Mouse (Mus musculus): ENCODE results near the gene Mbl2. TPM values are rescaled to one million over a fixed set of nuclear protein-coding genes. Genes with fewer than 3 reads are reported as not detected.
A peak's percentile ranks its signal among the peaks of the same experiment; 100 is the strongest.
"Not testable (repeated sequence)": the region's sequence is repeated elsewhere in the genome, so short reads cannot be mapped to it uniquely, and the experiment has no call there.

Gene Mbl2
- not detected in 2 replicates for polyA plus RNA-seq (2014; fragmentation: Nextera tagmentation; extraction: Ambion mirVana)

DNA sequence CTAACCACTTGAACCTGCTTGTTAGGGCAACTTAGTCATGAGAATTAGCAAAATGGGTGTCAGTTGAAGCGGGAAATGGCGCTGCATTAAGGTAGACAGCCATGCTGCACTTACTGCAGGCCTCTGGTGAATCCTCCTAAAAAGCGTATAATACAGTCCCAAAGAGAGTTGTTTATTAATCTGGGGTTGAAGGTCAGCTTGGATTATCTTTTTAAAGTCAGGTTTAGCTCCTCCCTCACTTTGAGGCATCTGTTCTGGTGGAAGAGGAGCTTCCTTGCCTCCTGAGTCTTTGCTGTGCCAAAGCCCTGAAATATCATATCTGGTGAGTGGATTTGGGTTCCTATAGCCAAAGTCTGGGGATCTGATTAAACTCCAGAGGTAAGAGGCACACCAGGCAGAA, at the start of gene Mbl2:
Gene Mbl2 (plus strand): TSS at position 252 of the 400 bp plus-strand sequence.
- Histone ChIP-seq H3K9ac (replicated peaks; ENCODE audit: low read length) (no peak within 1 kb of the TSS), H3K4me3 (replicated peaks; ENCODE audit: low read depth, low read length) (no peak within 1 kb of the TSS), H3K9me3 (ENCODE audit: control insufficient read depth, low read length) (no peaks in the 10 kb centered on the region), H3K4me2 (ENCODE audit: low read length) (no peak within 1 kb of the TSS), H3K27ac (replicated peaks; ENCODE audit: low read depth, low read length) (no peak within 1 kb of the TSS), H3K27me3 (ENCODE audit: control insufficient read depth, insufficient read depth, low read length) (no peaks in the 10 kb centered on the region), H3K36me3 (ENCODE audit: control insufficient read depth, insufficient read depth, low read length) (no peaks in the 10 kb centered on the region), H3K4me1 (ENCODE audit: control insufficient read depth, insufficient read depth, low read length) (no peaks in the 10 kb centered on the region)
- no peak for ATAC-seq (ENCODE audit: low FRiP score, low TSS enrichment)
- DNase-seq = no peak
- WGBS = 90% methylated on average over 3 of the region's 3 CpGs

DNA sequence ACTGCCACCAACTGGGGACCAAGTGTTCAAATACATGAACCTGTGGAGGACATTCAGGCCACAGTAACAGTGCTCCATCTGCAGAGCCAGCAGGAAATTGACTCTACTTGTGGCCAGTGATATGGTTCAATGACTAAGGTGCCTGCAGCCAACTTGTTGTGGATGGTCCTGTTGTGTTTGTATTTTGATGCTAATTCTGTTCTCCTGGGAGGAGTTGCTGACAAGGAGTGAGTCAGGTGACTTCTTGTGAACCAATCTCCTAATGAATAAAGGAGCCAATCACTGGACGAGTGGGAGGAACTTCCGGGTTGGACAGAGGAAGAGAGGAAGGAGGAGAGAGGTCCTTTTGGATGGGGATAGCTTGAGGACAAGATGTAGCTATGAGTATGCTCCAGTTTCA, 47.2 kb upstream of the Mbl2 start:
- ATAC-seq (ENCODE audit: low FRiP score, low TSS enrichment) = no peak
- no peak for DNase-seq
- H3K27ac ChIP-seq (replicated peaks; ENCODE audit: low read depth, low read length) = no peak overlapping the region
- no peaks in the 10 kb centered on the region for H3K27me3 ChIP-seq (ENCODE audit: control insufficient read depth, insufficient read depth, low read length)
- H3K9ac ChIP-seq (replicated peaks; ENCODE audit: low read length) = no peak overlapping the region
- no peaks in the 10 kb centered on the region for H3K4me1 ChIP-seq (ENCODE audit: control insufficient read depth, insufficient read depth, low read length)
- H3K36me3 ChIP-seq (ENCODE audit: control insufficient read depth, insufficient read depth, low read length) = no peaks in the 10 kb centered on the region
- peaks cover 11% of the 10 kb centered on the region; the same call in 1 of the 2 replicates for H3K9me3 ChIP-seq (ENCODE audit: control insufficient read depth, low read length)
- WGBS = 88% methylated on average over 2 of the region's 2 CpGs
- H3K4me2 ChIP-seq (ENCODE audit: low read length) = no peak overlapping the region
- no peak overlapping the region for H3K4me3 ChIP-seq (replicated peaks; ENCODE audit: low read depth, low read length)

DNA sequence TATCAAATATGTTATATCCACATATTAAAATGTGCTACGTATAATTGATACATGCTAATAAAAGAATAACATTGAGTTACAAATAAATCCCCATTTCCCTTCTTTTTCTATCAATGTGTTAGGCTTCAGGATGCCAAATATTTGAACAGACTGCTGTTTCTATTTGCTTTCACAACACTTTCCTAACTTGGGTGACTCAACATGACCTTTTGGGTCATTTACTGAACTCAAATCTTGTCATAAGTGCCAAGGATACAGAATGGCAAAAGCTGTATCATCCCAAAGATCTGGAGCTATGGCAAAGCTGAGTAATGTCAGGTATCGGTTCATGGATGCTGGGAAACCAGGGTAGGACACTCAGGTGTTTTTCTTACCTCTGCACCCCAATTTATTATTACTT, 45.5 kb upstream of the Mbl2 start:
- H3K27me3 ChIP-seq (ENCODE audit: control insufficient read depth, insufficient read depth, low read length) = no peaks in the 10 kb centered on the region
- DNase-seq = no peak
- H3K27ac ChIP-seq (replicated peaks; ENCODE audit: low read depth, low read length) = no peak overlapping the region
- WGBS = 94% methylated on average over 2 of the region's 2 CpGs
- no peaks in the 10 kb centered on the region for H3K36me3 ChIP-seq (ENCODE audit: control insufficient read depth, insufficient read depth, low read length)
- H3K4me3 ChIP-seq (replicated peaks; ENCODE audit: low read depth, low read length) = no peak overlapping the region
- H3K4me2 ChIP-seq (ENCODE audit: low read length) = no peak overlapping the region
- no peak overlapping the region for H3K9ac ChIP-seq (replicated peaks; ENCODE audit: low read length)
- ATAC-seq (ENCODE audit: low FRiP score, low TSS enrichment) = no peak
- peaks cover 11% of the 10 kb centered on the region; the same call in 1 of the 2 replicates for H3K9me3 ChIP-seq (ENCODE audit: control insufficient read depth, low read length)
- H3K4me1 ChIP-seq (ENCODE audit: control insufficient read depth, insufficient read depth, low read length) = no peaks in the 10 kb centered on the region

DNA sequence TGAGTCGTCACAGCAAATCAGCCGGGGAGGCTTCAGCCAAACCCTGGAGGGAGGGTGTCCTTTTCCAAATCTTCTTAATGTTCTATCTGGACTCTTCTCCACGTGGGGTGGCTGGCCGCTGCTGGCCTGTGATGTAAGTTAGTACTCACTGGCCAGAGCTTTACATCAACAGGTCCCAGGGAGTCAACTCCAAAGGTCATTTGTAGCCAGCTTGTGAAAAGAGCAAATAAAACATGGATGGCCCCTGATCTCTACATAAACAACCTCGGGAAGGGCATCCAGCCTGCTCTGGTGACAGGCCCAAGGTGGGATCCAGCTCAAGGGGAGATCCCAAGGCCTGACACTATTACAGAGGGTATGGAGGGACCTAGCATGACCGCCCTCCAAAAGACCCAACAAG, 37.7 kb upstream of the Mbl2 start:
- H3K27me3 ChIP-seq (ENCODE audit: control insufficient read depth, insufficient read depth, low read length) = no peaks in the 10 kb centered on the region
- no peaks in the 10 kb centered on the region for H3K4me1 ChIP-seq (ENCODE audit: control insufficient read depth, insufficient read depth, low read length)
- WGBS = 87% methylated on average over 6 of the region's 6 CpGs
- H3K36me3 ChIP-seq (ENCODE audit: control insufficient read depth, insufficient read depth, low read length) = no peaks in the 10 kb centered on the region
- DNase-seq (no peak), ATAC-seq (ENCODE audit: low FRiP score, low TSS enrichment) (no peak)
- no peak overlapping the region for H3K4me3 ChIP-seq (replicated peaks; ENCODE audit: low read depth, low read length)
- H3K4me2 ChIP-seq (ENCODE audit: low read length) = no peak overlapping the region
- H3K9me3 ChIP-seq (ENCODE audit: control insufficient read depth, low read length) = no peaks in the 10 kb centered on the region
- no peak overlapping the region for H3K9ac ChIP-seq (replicated peaks; ENCODE audit: low read length)
- no peak overlapping the region for H3K27ac ChIP-seq (replicated peaks; ENCODE audit: low read depth, low read length)

DNA sequence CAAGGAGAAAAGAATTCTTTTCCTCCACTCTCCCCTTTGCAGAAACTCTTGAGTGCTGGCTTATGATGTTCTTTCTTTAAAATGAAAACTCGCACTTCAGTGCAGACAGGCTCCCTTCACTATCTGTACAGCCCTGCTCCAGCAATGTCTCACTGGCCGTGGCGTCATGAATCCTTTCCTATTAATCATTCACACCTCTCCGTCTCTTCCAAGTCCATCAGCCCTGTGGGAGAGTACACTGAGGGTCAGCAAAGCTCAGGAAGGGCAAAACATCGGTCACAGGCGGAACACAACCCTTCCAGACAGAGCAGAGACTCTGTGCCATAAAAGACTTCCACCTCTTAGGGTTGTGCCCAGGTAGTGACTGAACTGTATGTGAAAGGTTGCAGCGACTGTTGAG, 30.6 kb upstream of the Mbl2 start:
- no peak overlapping the region for H3K4me2 ChIP-seq (ENCODE audit: low read length)
- no peak overlapping the region for H3K4me3 ChIP-seq (replicated peaks; ENCODE audit: low read depth, low read length)
- H3K27ac ChIP-seq (replicated peaks; ENCODE audit: low read depth, low read length) = no peak overlapping the region
- H3K27me3 ChIP-seq (ENCODE audit: control insufficient read depth, insufficient read depth, low read length) = no peaks in the 10 kb centered on the region
- ATAC-seq (ENCODE audit: low FRiP score, low TSS enrichment) (no peak), DNase-seq (no peak)
- H3K36me3 ChIP-seq (ENCODE audit: control insufficient read depth, insufficient read depth, low read length) = no peaks in the 10 kb centered on the region
- no peaks in the 10 kb centered on the region for H3K4me1 ChIP-seq (ENCODE audit: control insufficient read depth, insufficient read depth, low read length)
- no peaks in the 10 kb centered on the region for H3K9me3 ChIP-seq (ENCODE audit: control insufficient read depth, low read length)
- 91% methylated on average over 7 of the region's 7 CpGs for WGBS
- H3K9ac ChIP-seq (replicated peaks; ENCODE audit: low read length) = no peak overlapping the region

DNA sequence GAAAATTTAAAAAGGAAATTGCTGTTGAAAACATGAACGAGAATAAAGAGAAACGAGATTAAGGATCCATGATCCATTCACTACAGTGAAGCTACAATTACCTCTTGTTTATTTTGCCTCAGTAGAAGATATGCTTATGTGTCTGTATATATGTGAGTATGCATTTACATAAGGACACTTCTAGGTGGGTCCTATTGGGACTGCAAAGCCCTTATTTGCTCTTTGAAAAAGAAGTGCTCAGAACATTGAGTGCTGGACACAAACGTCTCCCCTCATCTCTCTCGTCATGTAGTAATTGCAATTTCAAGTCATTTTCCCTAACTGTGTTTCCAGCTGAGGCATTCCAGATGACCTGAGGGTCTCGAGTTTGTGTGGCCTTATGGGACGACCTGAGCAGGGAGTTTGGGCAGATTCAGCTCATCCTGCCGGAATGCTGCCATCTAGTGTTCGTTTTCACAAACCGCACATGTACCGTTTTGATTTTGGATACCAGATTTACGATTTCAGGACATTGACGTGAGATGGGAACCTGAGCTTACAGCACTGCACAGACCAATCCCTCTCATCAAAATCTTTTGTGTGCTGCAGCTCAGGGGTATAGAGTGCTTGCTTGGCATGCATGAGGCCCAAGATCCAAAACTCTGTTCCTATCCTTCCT, 27.5 kb upstream of the Mbl2 start:
- ATAC-seq (ENCODE audit: low FRiP score, low TSS enrichment) = no peak
- WGBS = 20% methylated on average over 12 of the region's 12 CpGs
- H3K4me1 ChIP-seq (ENCODE audit: control insufficient read depth, insufficient read depth, low read length) = no peaks in the 10 kb centered on the region
- H3K9ac ChIP-seq (replicated peaks; ENCODE audit: low read length) = no peak overlapping the region
- H3K27ac ChIP-seq (replicated peaks; ENCODE audit: low read depth, low read length) = no peak overlapping the region
- DNase-seq = peak; percentile 89
- H3K4me3 ChIP-seq (replicated peaks; ENCODE audit: low read depth, low read length) = no peak overlapping the region
- no peaks in the 10 kb centered on the region for H3K9me3 ChIP-seq (ENCODE audit: control insufficient read depth, low read length)
- no peaks in the 10 kb centered on the region for H3K36me3 ChIP-seq (ENCODE audit: control insufficient read depth, insufficient read depth, low read length)
- H3K27me3 ChIP-seq (ENCODE audit: control insufficient read depth, insufficient read depth, low read length) = no peaks in the 10 kb centered on the region
- H3K4me2 ChIP-seq (ENCODE audit: low read length) = no peak overlapping the region

DNA sequence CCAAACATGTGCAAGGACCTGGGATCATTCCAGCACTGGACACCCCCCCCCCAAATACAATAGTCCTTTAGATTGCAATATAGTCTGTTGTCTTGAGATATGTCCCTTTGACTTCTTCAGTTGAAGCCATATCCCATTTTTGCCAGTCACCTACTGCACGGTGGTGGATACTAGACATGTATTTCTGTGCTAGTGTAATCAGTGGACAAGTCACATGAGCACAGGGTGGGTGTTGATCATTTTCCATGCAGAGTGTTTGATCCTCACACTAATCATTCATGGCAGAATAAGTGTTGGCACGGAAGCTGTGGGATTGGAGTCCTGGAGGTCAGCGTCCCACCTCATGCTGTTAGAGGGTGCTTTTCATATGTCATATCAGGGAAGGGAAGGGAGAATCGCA, 26.9 kb upstream of the Mbl2 start:
- Histone ChIP-seq H3K27me3 (ENCODE audit: control insufficient read depth, insufficient read depth, low read length) (no peaks in the 10 kb centered on the region), H3K9me3 (ENCODE audit: control insufficient read depth, low read length) (no peaks in the 10 kb centered on the region), H3K4me1 (ENCODE audit: control insufficient read depth, insufficient read depth, low read length) (no peaks in the 10 kb centered on the region), H3K9ac (replicated peaks; ENCODE audit: low read length) (no peak overlapping the region), H3K27ac (replicated peaks; ENCODE audit: low read depth, low read length) (no peak overlapping the region), H3K4me2 (ENCODE audit: low read length) (no peak overlapping the region), H3K4me3 (replicated peaks; ENCODE audit: low read depth, low read length) (no peak overlapping the region), H3K36me3 (ENCODE audit: control insufficient read depth, insufficient read depth, low read length) (no peaks in the 10 kb centered on the region)
- DNase-seq = no peak
- ATAC-seq (ENCODE audit: low FRiP score, low TSS enrichment) = no peak
- WGBS = 89% methylated on average over 4 of the region's 4 CpGs

DNA sequence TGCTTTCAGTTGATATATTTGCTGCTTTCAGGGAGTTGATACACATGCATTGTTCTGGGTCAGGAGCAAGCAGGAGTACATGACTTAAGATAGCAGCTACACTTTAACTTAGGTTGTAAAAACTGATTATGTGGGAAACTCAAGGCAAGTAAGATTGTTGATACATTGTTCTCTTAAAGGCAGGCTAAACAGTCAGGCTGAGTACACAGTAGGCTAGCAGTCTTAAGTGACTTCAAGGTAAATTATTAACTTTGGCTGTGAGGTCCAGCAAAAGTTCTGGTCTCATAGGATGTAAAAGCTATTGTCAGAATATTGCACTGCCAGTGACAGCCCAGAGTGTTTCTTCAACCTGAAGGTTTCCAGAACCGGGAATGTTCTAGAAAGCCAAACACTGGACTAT, 25.8 kb upstream of the Mbl2 start:
- H3K27me3 ChIP-seq (ENCODE audit: control insufficient read depth, insufficient read depth, low read length) = no peaks in the 10 kb centered on the region
- no peak for ATAC-seq (ENCODE audit: low FRiP score, low TSS enrichment)
- H3K27ac ChIP-seq (replicated peaks; ENCODE audit: low read depth, low read length) = no peak overlapping the region
- no peaks in the 10 kb centered on the region for H3K9me3 ChIP-seq (ENCODE audit: control insufficient read depth, low read length)
- no peaks in the 10 kb centered on the region for H3K36me3 ChIP-seq (ENCODE audit: control insufficient read depth, insufficient read depth, low read length)
- H3K9ac ChIP-seq (replicated peaks; ENCODE audit: low read length) = no peak overlapping the region
- 90% methylated on average over 1 of the region's 1 CpGs for WGBS
- H3K4me3 ChIP-seq (replicated peaks; ENCODE audit: low read depth, low read length) = no peak overlapping the region
- no peak for DNase-seq
- H3K4me2 ChIP-seq (ENCODE audit: low read length) = no peak overlapping the region
- no peaks in the 10 kb centered on the region for H3K4me1 ChIP-seq (ENCODE audit: control insufficient read depth, insufficient read depth, low read length)

DNA sequence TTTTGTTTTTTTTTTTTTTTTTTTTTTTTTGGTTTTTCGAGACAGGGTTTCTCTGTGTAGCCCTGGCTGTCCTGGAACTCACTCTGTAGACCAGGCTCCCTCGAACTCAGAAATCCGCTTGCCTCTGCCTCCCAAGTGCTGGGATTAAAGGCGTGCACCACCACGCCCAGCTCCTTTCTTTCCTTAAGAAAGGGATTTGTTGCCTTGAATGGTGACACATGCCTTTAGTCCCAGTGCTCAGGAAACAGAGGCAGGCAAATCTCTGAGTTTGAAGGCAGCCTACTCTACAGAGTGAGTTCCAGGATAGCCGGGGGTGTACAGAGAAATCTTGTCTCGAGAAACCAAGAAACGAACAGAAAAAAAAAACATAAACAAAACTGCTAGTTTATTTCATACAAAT, 23.7 kb upstream of the Mbl2 start:
- not testable (repeated sequence) for H3K4me1 ChIP-seq (ENCODE audit: control insufficient read depth, insufficient read depth, low read length); H3K9ac ChIP-seq (replicated peaks; ENCODE audit: low read length); H3K4me3 ChIP-seq (replicated peaks; ENCODE audit: low read depth, low read length); H3K27me3 ChIP-seq (ENCODE audit: control insufficient read depth, insufficient read depth, low read length); DNase-seq; H3K9me3 ChIP-seq (ENCODE audit: control insufficient read depth, low read length); H3K27ac ChIP-seq (replicated peaks; ENCODE audit: low read depth, low read length); ATAC-seq (ENCODE audit: low FRiP score, low TSS enrichment); H3K4me2 ChIP-seq (ENCODE audit: low read length); H3K36me3 ChIP-seq (ENCODE audit: control insufficient read depth, insufficient read depth, low read length)
- 85% methylated on average over 8 of the region's 8 CpGs for WGBS

All from midbrain, embryonic 14.5 days (tissue).